ENCODE assay signal across 27 mouse cellular contexts in the genomic region with DNA sequence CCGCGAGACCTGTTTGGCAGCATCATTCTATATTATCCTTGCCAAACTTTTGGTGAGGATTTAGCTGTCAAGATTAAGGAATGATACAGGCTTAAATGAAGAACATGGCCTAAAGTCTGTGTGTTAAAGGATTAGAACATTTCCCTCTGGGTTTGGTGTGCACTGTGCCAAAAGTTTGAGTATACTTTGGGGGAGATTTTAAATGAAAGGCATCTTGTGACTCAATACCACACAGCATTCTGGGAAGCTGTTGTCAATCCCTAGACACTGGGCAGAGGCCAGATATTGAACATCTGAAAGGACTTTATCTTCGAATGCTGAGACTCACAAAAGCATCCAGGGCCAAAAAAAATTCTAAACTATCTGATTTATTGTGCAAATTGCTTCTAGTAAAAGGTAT. TPM values are rescaled to one million over a fixed set of nuclear protein-coding genes. Genes with fewer than 3 reads are reported as not detected.
DNase-seq lines count a peak whose midpoint lies in the region; ATAC-seq and TF ChIP-seq lines count a peak whose summit lies in the region.
"Had no signal": no experiment of that assay in that cellular context is flagged by ENCODE, and none has a peak within 500 bp of the region (broad histone marks: within the 10 kb centered on the region; RNA-seq: fewer than 3 reads in every experiment).

No protein-coding gene starts in this region.

- H3K4me2 ChIP-seq in stomach, embryonic 16.5 days (ENCODE audit: low read depth, low read length), result no peak overlapping the region
- H3K4me2 ChIP-seq: heart, embryonic 15.5 days; intestine, embryonic 15.5 days; liver, embryonic 11.5 days; midbrain, embryonic 12.5 days; neural tube, embryonic 13.5 days; stomach, embryonic 15.5 days had no signal

- H3K36me3 ChIP-seq in stomach, embryonic 16.5 days (ENCODE audit: control insufficient read depth, insufficient read depth, low read length), result no peaks in the 10 kb centered on the region
- H3K36me3 ChIP-seq: heart, embryonic 10.5 days; heart, embryonic 15.5 days; intestine, embryonic 15.5 days; midbrain, embryonic 12.5 days; neural tube, embryonic 13.5 days; stomach, embryonic 15.5 days had no signal

- 0 out of 2 replicates have a peak overlapping the region, but pooled peaks have one; percentile 25 for H3K27ac ChIP-seq in embryonic fibroblast, embryonic 13.5 days (ENCODE audit: insufficient read depth, low read length)
- H3K27ac ChIP-seq in stomach, embryonic 16.5 days (ENCODE audit: low read length), result no peak overlapping the region
- H3K27ac ChIP-seq: heart, embryonic 10.5 days; heart, embryonic 15.5 days; hindbrain, postnatal 0 days; intestine, embryonic 15.5 days; midbrain, embryonic 12.5 days; neural tube, embryonic 13.5 days; stomach, embryonic 15.5 days had no signal

- peak; percentile 20 for DNase-seq in gastrocnemius, adult 18-20 months (ENCODE audit: low spot score)
- no peak for DNase-seq in gastrocnemius, postnatal 10 days
- DNase-seq in 3T3-L1 (ENCODE audit: low read depth, low spot score), result peak; percentile 42
- DNase-seq in Muller cell, postnatal 12 days (ENCODE audit: inconsistent ontology term), result no peak
- no peak for DNase-seq in frontal cortex, postnatal 36 days (ENCODE audit: low spot score in 2 of 2)
- DNase-seq: adrenal gland, adult 2 months; adrenal gland, postnatal 36 days; cerebellum, adult 2 months; cerebellum, postnatal 14 days; heart, adult 11 months; kidney, adult 2 months; lung, postnatal 36 days; thymus, adult 18-20 months; thymus, postnatal 25 days had no signal

- H3K4me1 ChIP-seq in embryonic fibroblast, embryonic 13.5 days (ENCODE audit: control insufficient read depth, insufficient read depth, low read length), result no peaks in the 10 kb centered on the region
- peaks cover 3% of the 10 kb centered on the region; the same call in 1 of the 2 replicates for H3K4me1 ChIP-seq in stomach, embryonic 16.5 days (ENCODE audit: control insufficient read depth, insufficient read depth, low read length)
- H3K4me1 ChIP-seq: heart, embryonic 10.5 days; heart, embryonic 15.5 days; midbrain, embryonic 12.5 days; neural tube, embryonic 13.5 days; stomach, embryonic 15.5 days had no signal

- no peak overlapping the region for H3K4me3 ChIP-seq in embryonic fibroblast, embryonic 13.5 days (ENCODE audit: insufficient read depth, low read length)
- H3K4me3 ChIP-seq in stomach, embryonic 16.5 days (replicated peaks; ENCODE audit: low read length), result no peak overlapping the region
- H3K4me3 ChIP-seq: heart, embryonic 10.5 days; heart, embryonic 15.5 days; intestine, embryonic 15.5 days; megakaryocyte, embryonic 14.5 days; midbrain, embryonic 12.5 days; neural tube, embryonic 13.5 days; stomach, embryonic 15.5 days had no signal

- H3K27me3 ChIP-seq in stomach, embryonic 16.5 days (ENCODE audit: control insufficient read depth, insufficient read depth, low read length), result no peaks in the 10 kb centered on the region
- H3K27me3 ChIP-seq: heart, embryonic 15.5 days; intestine, embryonic 15.5 days; megakaryocyte, embryonic 14.5 days; midbrain, embryonic 12.5 days; neural tube, embryonic 13.5 days; stomach, embryonic 15.5 days had no signal

- TF ChIP-seq CTCF in embryonic fibroblast, embryonic 13.5 days (IDR thresholded peaks at IDR 0.05; ENCODE audit: borderline replicate concordance, insufficient read depth, low read length), result no peak

- no peak for TF ChIP-seq POLR2A in embryonic fibroblast, embryonic 13.5 days (IDR thresholded peaks at IDR 0.05; ENCODE audit: low read depth, low read length)

- H3K9me3 ChIP-seq in stomach, embryonic 16.5 days (replicated peaks; ENCODE audit: control insufficient read depth, low read length), result no peaks in the 10 kb centered on the region
- H3K9me3 ChIP-seq: heart, embryonic 10.5 days; heart, embryonic 15.5 days; intestine, embryonic 15.5 days; midbrain, embryonic 12.5 days; stomach, embryonic 15.5 days had no signal

- WGBS in stomach, embryonic 16.5 days, result 42% methylated on average over 3 of the region's 3 CpGs

- H3K9ac ChIP-seq in stomach, embryonic 16.5 days (ENCODE audit: low read length), result no peak overlapping the region
- H3K9ac ChIP-seq: heart, embryonic 15.5 days; intestine, embryonic 15.5 days; midbrain, embryonic 12.5 days; neural tube, embryonic 13.5 days; stomach, embryonic 15.5 days had no signal

- ATAC-seq in stomach, embryonic 16.5 days (ENCODE audit: insufficient read depth, low FRiP score), result peak; percentile 75; the same call in 1 of the 2 replicates
- ATAC-seq: forebrain, embryonic 16.5 days; hindbrain, postnatal 0 days; intestine, embryonic 15.5 days had no signal

RNA-seq across cellular contexts. Expression of gene Marcks, which starts 21.0 kb away (rescaled TPM):
- total RNA-seq in gastrocnemius, adult 18-20 months (2021), result 10 to 100 TPM; 16.4 to 21.0 TPM
- 100 to 1,000 TPM; 156 to 179 TPM for total RNA-seq in gastrocnemius, postnatal 10 days (2021)
- 291 and 633 TPM in 2 replicates for polyA plus RNA-seq in embryonic fibroblast, embryonic 13.5 days (2011; ENCODE audit: insufficient read length, low read depth, missing spikeins)
- 66.3 and 78.1 TPM in 2 replicates for polyA plus RNA-seq in stomach, embryonic 16.5 days (2015; fragmentation: Nextera tagmentation; extraction: Ambion mirVana)
- total RNA-seq: MEL had no signal

Comparison
In these comparisons a context has a peak if more than half of its experiments do, and no peak if none do; other contexts are left out.
1. DNase-seq: peak in gastrocnemius, adult 18-20 months (single experiment) and 3T3-L1 (single experiment); none in gastrocnemius, postnatal 10 days (single experiment), Muller cell, postnatal 12 days (single experiment) and frontal cortex, postnatal 36 days (0 of 2).
2. RNA of gene Marcks, which starts 21.0 kb away (total RNA-seq): 156 to 179 TPM in gastrocnemius, postnatal 10 days; 16.4 to 21.0 TPM in gastrocnemius, adult 18-20 months; every median in the first group is over 4 times any median in the second.